Mouse (Mus musculus) liver, adult 2 months (tissue): ENCODE measurements around the gene Aasdh.

Experiments used
- CTCF ChIP-seq: fragments of 200-500 bp; IDR thresholded peaks from 2 replicates; pipeline ENCODE4 v1.5.1; 2011; ENCODE audit warnings: low read depth, low read length, control low read depth
- POLR2A ChIP-seq: fragments of 200-500 bp; IDR thresholded peaks from 2 replicates; pipeline ENCODE4 v1.6.1; 2011; ENCODE audit warnings: low read length, control low read depth; ENCODE audit not compliant: insufficient read depth; ENCODE audit errors: extremely low read depth

- TF ChIP-seq CTCF (no peak), POLR2A (no peak)
Measured at GRCm38 (mm10) chr5:76892608-76893007, 12.7 kb downstream of the Aasdh start.
